Mouse (Mus musculus) spleen, adult 2 months (tissue): Measurements from ENCODE around the gene Atg7.

ENCODE experiments used
- CTCF ChIP-seq: fragments of 200-500 bp; IDR thresholded peaks from 2 replicates; pipeline ENCODE4 v1.5.1; 2011; ENCODE audit warnings: mild to moderate bottlenecking, inconsistent platforms; ENCODE audit not compliant: insufficient read depth, insufficient read length, insufficient replicate concordance; ENCODE audit errors: extremely low read depth
- POLR2A ChIP-seq: fragments of 200-500 bp; IDR thresholded peaks from 2 replicates; pipeline ENCODE4 v1.6.1; 2011; ENCODE audit warnings: low read depth, low read length, inconsistent platforms

DNA sequence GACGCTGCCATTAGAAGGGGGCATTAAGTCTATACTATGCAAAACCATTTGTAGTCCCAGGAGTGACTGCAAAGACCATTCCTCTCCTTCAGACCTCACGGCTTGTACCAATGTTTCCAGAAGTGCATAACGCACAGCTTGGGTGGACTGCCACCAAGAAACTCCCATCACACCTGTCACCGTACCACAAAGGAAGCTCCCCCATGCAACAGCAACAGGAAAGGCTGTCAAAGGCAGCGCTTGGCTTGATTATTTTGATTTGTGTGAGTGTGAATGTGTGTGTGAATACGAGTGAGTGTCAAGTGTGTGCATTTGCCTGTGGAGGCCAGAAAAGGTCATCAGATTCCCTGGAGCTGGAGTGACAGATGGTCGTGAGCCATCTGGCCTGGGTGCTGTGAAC lies 252.3 kb downstream of the Atg7 start:
- TF ChIP-seq POLR2A = no peak
- TF ChIP-seq CTCF = no peak
